Mouse (Mus musculus) liver, embryonic 15.5 days (tissue): ENCODE measurements around the gene Mpzl3. TPM values are rescaled to one million over a fixed set of nuclear protein-coding genes. Genes with fewer than 3 reads are reported as not detected.

ENCODE experiments used
- ATAC-seq: fragments of 200-750 bp; cut with Nextera tagmentation; 2 replicates; pipeline ENCODE4 v1.8.0; 2017; ENCODE audit warnings: moderate number of reproducible peaks, mild to moderate bottlenecking, moderate library complexity; ENCODE audit not compliant: insufficient read depth
- H3K27ac ChIP-seq: fragments of 300-500 bp; sonication (generic); replicated peaks from 2 replicates; pipeline ENCODE4 v1.5.1; 2015; ENCODE audit warnings: mild to moderate bottlenecking, inconsistent platforms
- H3K27me3 ChIP-seq: fragments of 300-500 bp; sonication (generic); 2 replicates; pipeline ENCODE4 v1.6.1; 2015; ENCODE audit warnings: mild to moderate bottlenecking, inconsistent platforms
- H3K36me3 ChIP-seq: fragments of 300-500 bp; sonication (generic); replicated peaks from 2 replicates; pipeline ENCODE4 v1.6.1; 2015; ENCODE audit warnings: moderate library complexity, mild to moderate bottlenecking, inconsistent platforms
- H3K4me1 ChIP-seq: fragments of 300-500 bp; sonication (generic); replicated peaks from 2 replicates; pipeline ENCODE4 v1.6.1; 2015; ENCODE audit warnings: inconsistent platforms
- H3K4me2 ChIP-seq: fragments of 300-500 bp; sonication (generic); 2 replicates; pipeline ENCODE4 v1.6.1; 2015; ENCODE audit warnings: moderate library complexity, mild to moderate bottlenecking, inconsistent platforms
- H3K4me3 ChIP-seq: fragments of 300-500 bp; sonication (generic); replicated peaks from 2 replicates; pipeline ENCODE4 v1.5.1; 2015; ENCODE audit warnings: mild to moderate bottlenecking, inconsistent platforms
- H3K9ac ChIP-seq: fragments of 300-500 bp; sonication (generic); 2 replicates; pipeline ENCODE4 v1.6.1; 2015; ENCODE audit warnings: moderate library complexity, mild to moderate bottlenecking, inconsistent platforms
- H3K9me3 ChIP-seq: fragments of 300-500 bp; sonication (generic); replicated peaks from 2 replicates; pipeline ENCODE4 v1.6.1; 2016; ENCODE audit warnings: inconsistent platforms
- WGBS: fragments of 180-500 bp; shearing (Covaris S2); methylation state at CpG from one replicate; pipeline ENCODE4 v1.1.7; 2015; ENCODE audit warnings: mixed read lengths; ENCODE audit not compliant: insufficient replicate concordance; 5-methylcytosine and 5-hydroxymethylcytosine counted together
- polyA plus RNA-seq: library from polyadenylated mRNA; unstranded; fragments of >200 nt; fragmentation: Nextera tagmentation; extraction: Ambion mirVana; gene quantifications from 2 replicates; pipeline ENCODE4 v1.2.1, GENCODE M21; 2015

The Mpzl3 gene
- polyA plus RNA-seq, 1 experiment from 2014 or later, result 0.79 TPM

- H3K4me3 ChIP-seq, result peak overlapping the region; percentile 41
- peak overlapping the region; percentile 39 for H3K4me2 ChIP-seq
- H3K4me1 ChIP-seq, result 0 out of 2 replicates have a peak, but pooled peaks cover 10% of the 10 kb centered on the region
- 0 out of 2 replicates have a peak, but pooled peaks cover 6% of the 10 kb centered on the region for H3K36me3 ChIP-seq
- no peak overlapping the region for H3K9ac ChIP-seq
- peaks cover 63% of the 10 kb centered on the region for H3K27me3 ChIP-seq
- no peak for ATAC-seq
- peak overlapping the region; percentile 74 for H3K27ac ChIP-seq
- no peaks in the 10 kb centered on the region for H3K9me3 ChIP-seq
- 3% methylated on average over 10 of the region's 10 CpGs for WGBS
Measured at GRCm38 (mm10) chr9:45042947-45043346, 12.0 kb upstream of the Mpzl3 start.

GRCm38 (mm10) chr9:45046973-45047372, 8.0 kb upstream of the Mpzl3 start:
- Histone ChIP-seq H3K4me2 (no peak overlapping the region), H3K9me3 (no peaks in the 10 kb centered on the region), H3K9ac (no peak overlapping the region), H3K27me3 (peaks cover 27% of the 10 kb centered on the region), H3K27ac (no peak overlapping the region), H3K4me3 (no peak overlapping the region), H3K36me3 (0 out of 2 replicates have a peak, but pooled peaks cover 9% of the 10 kb centered on the region), H3K4me1 (0 out of 2 replicates have a peak, but pooled peaks cover 4% of the 10 kb centered on the region)
- WGBS, result 56% methylated on average over 16 of the region's 16 CpGs
- no peak for ATAC-seq

- Histone ChIP-seq H3K36me3 (0 out of 2 replicates have a peak, but pooled peaks cover 9% of the 10 kb centered on the region), H3K4me1 (0 out of 2 replicates have a peak, but pooled peaks cover 1% of the 10 kb centered on the region), H3K27ac (no peak overlapping the region), H3K9me3 (no peaks in the 10 kb centered on the region), H3K27me3 (peaks cover 14% of the 10 kb centered on the region), H3K4me3 (no peak overlapping the region), H3K9ac (no peak overlapping the region), H3K4me2 (no peak overlapping the region)
- WGBS, result 19% methylated on average over 4 of the region's 4 CpGs
- ATAC-seq, result no peak
Measured at GRCm38 (mm10) chr9:45048511-45048910, 6.5 kb upstream of the Mpzl3 start.

DNA sequence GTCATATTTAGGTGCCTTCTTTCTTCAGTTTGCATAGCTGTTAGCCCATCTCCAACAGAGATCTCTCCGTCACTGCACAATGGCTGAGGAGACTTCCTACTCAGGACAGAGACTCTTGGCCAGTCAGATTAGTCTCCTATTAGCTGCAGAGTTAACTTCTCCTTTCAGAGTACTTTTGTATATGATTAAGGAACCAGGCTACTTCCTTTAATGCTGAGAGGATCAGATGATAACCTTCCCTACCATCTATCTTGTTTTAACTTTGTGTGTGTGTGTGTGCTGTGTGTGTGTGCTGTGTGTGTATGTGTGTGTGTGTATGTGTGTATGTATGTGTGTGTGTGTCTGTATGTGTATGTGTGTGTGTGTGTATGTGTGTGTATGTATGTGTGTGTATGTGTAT, 5.3 kb upstream of the Mpzl3 start:
- Histone ChIP-seq H3K4me3 (no peak overlapping the region), H3K9ac (no peak overlapping the region), H3K9me3 (no peaks in the 10 kb centered on the region), H3K4me1 (no peaks in the 10 kb centered on the region), H3K4me2 (no peak overlapping the region), H3K36me3 (0 out of 2 replicates have a peak, but pooled peaks cover 9% of the 10 kb centered on the region), H3K27me3 (peaks cover 11% of the 10 kb centered on the region), H3K27ac (no peak overlapping the region)
- no peak for ATAC-seq
- 33% methylated on average over 1 of the region's 1 CpGs for WGBS

- WGBS, result 64% methylated on average over 2 of the region's 2 CpGs
Measured at GRCm38 (mm10) chr9:45050301-45050700, 4.7 kb upstream of the Mpzl3 start.

DNA sequence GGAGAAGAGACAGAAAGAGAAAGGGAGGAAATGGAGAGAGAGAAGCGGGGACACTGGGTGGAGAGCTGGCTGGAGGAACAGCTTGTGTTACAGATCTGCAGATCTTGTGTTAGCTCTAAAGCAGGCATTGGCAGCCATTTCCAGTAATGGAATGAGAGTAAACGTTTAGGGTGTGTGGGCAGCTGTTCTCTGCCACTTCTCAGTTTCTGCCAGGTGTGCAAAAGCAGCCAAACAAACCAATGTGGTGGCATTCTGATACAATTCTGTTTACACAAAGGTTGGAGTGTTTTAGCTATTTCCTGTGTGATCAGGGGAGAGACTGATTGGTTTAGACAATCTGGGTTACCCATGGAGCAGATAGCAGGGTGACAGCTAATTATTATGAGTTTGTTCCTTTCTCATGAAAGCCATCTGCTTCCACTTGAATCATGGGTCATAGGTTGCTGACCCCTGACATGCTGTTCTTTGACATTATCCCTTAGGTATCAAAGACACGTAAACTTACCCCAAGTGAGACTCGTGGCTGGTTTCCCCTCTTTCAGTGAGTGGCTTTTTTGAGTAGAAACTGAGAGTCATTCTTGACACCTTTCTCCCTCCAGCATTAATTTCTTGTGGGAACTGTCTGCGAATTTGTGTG, 3.4 kb downstream of the Mpzl3 start:
- H3K4me2 ChIP-seq, result no peak overlapping the region
- H3K36me3 ChIP-seq, result no peaks in the 10 kb centered on the region
- 35% methylated on average over 5 of the region's 5 CpGs for WGBS
- no peak overlapping the region for H3K9ac ChIP-seq
- H3K4me3 ChIP-seq, result no peak overlapping the region
- no peak for ATAC-seq
- no peaks in the 10 kb centered on the region; the same call in 1 of the 2 replicates for H3K4me1 ChIP-seq
- H3K27me3 ChIP-seq, result peaks cover 34% of the 10 kb centered on the region
- H3K9me3 ChIP-seq, result no peaks in the 10 kb centered on the region
- no peak overlapping the region for H3K27ac ChIP-seq

More at GRCm38 (mm10) chr9:45050301-45050700, 4.7 kb upstream of the Mpzl3 start:
- Histone ChIP-seq H3K36me3 (0 out of 2 replicates have a peak, but pooled peaks cover 6% of the 10 kb centered on the region), H3K27me3 (peaks cover 17% of the 10 kb centered on the region), H3K27ac (no peak overlapping the region), H3K9ac (no peak overlapping the region), H3K4me1 (no peaks in the 10 kb centered on the region; the same call in 1 of the 2 replicates), H3K4me2 (no peak overlapping the region), H3K9me3 (no peaks in the 10 kb centered on the region), H3K4me3 (no peak overlapping the region)
- no peak for ATAC-seq

GRCm38 (mm10) chr9:45060151-45060550, 5.2 kb downstream of the Mpzl3 start:
- no peak overlapping the region for H3K4me3 ChIP-seq
- H3K4me1 ChIP-seq, result no peaks in the 10 kb centered on the region; the same call in 1 of the 2 replicates
- no peaks in the 10 kb centered on the region for H3K9me3 ChIP-seq
- no peak overlapping the region for H3K9ac ChIP-seq
- no peak overlapping the region for H3K4me2 ChIP-seq
- 48% methylated on average over 7 of the region's 7 CpGs for WGBS
- H3K27ac ChIP-seq, result no peak overlapping the region
- H3K27me3 ChIP-seq, result peaks cover 21% of the 10 kb centered on the region
- ATAC-seq, result no peak
- H3K36me3 ChIP-seq, result no peaks in the 10 kb centered on the region

DNA sequence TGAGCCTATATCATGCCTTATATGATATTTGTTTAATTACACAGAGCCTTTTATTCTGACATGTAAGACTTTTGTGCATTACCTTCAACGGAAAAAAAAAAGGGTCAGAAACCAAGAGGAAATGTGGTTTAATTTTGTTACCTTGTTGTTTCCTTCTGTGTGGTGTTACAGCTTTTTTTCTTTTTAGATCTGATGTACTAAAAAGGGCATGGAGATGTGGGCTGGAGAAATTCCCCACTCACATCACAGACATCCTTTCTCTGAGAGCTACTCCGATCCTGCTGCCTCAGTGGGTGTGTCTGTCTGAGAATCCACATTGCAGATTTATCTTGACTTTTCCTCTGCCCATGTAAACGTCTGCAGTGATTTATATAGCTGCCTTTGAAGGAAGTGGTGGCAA, 7.7 kb downstream of the Mpzl3 start:
- Histone ChIP-seq H3K4me1 (no peaks in the 10 kb centered on the region), H3K4me2 (no peak overlapping the region), H3K27ac (no peak overlapping the region), H3K36me3 (no peaks in the 10 kb centered on the region), H3K4me3 (no peak overlapping the region), H3K9ac (no peak overlapping the region), H3K27me3 (0 out of 2 replicates have a peak, but pooled peaks cover 6% of the 10 kb centered on the region), H3K9me3 (no peaks in the 10 kb centered on the region)
- WGBS, result 35% methylated on average over 3 of the region's 3 CpGs
- no peak for ATAC-seq

GRCm38 (mm10) chr9:45064421-45064820, 9.4 kb downstream of the Mpzl3 start:
- H3K9ac ChIP-seq, result no peak overlapping the region
- no peaks in the 10 kb centered on the region for H3K27me3 ChIP-seq

DNA sequence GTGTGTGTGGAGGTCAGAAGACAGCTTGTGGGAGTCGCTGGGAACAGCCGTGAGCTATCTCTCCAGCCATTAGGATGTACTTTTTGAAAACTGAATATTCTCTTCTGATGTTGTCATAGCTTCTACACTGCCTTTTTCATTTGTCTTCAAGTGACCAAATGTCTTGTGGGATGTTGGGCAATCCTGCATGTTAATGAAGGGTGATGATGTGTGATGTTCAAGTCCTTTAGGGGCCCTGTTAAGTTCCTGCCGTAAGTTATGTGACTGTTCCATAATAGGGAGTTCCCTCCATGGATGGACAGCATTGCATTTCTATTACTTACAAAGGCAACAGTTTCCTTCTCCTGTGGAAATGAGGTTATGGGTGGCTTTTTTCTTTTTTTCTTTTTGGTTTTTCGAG, 11.7 kb downstream of the Mpzl3 start:
- H3K27ac ChIP-seq, result no peak overlapping the region
- H3K9ac ChIP-seq, result no peak overlapping the region
- ATAC-seq, result no peak
- 67% methylated on average over 4 of the region's 4 CpGs for WGBS
- no peaks in the 10 kb centered on the region for H3K4me1 ChIP-seq
- H3K9me3 ChIP-seq, result no peaks in the 10 kb centered on the region
- H3K4me2 ChIP-seq, result no peak overlapping the region
- H3K36me3 ChIP-seq, result no peaks in the 10 kb centered on the region
- no peak overlapping the region for H3K4me3 ChIP-seq
- H3K27me3 ChIP-seq, result no peaks in the 10 kb centered on the region

More at GRCm38 (mm10) chr9:45064421-45064820, 9.4 kb downstream of the Mpzl3 start:
- no peak for ATAC-seq
- no peak overlapping the region for H3K27ac ChIP-seq
- H3K4me3 ChIP-seq, result no peak overlapping the region
- WGBS, result 62% methylated on average over 6 of the region's 6 CpGs
- no peaks in the 10 kb centered on the region for H3K9me3 ChIP-seq
- H3K36me3 ChIP-seq, result no peaks in the 10 kb centered on the region
- no peaks in the 10 kb centered on the region for H3K4me1 ChIP-seq
- H3K4me2 ChIP-seq, result no peak overlapping the region

DNA sequence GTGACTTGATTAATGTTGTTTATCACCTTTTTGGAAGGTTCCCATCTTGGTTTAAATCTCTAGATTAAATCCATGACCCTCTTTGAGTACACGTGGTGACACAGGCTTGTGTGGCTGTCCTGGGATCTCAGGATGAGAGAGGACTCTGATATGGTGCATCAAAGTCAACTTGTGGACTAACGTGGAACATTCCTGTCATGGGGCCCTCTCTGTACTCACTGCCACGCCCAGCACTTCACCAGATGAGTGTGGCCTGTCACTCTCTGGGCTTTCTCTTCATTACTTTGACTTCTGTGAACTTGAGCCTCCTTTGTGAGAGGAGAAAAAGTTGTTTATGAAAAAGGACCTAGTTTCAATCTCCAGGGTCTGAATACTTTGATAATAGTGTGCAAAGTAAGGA, 16.8 kb downstream of the Mpzl3 start:
- ATAC-seq, result no peak
- 33% methylated on average over 3 of the region's 3 CpGs for WGBS
- H3K4me3 ChIP-seq, result no peak overlapping the region
- no peaks in the 10 kb centered on the region for H3K9me3 ChIP-seq
- H3K9ac ChIP-seq, result no peak overlapping the region
- no peak overlapping the region for H3K27ac ChIP-seq
- H3K27me3 ChIP-seq, result no peaks in the 10 kb centered on the region
- H3K4me1 ChIP-seq, result no peaks in the 10 kb centered on the region
- H3K36me3 ChIP-seq, result no peaks in the 10 kb centered on the region
- no peak overlapping the region for H3K4me2 ChIP-seq
